Mouse (Mus musculus) embryonic facial prominence, embryonic 12.5 days (tissue): ENCODE data around the gene Ei24. TPM values are rescaled to one million over a fixed set of nuclear protein-coding genes. Genes with fewer than 3 reads are reported as not detected.

Source experiments
- ATAC-seq: fragments of 200-750 bp; cut with Nextera tagmentation; 2 replicates; pipeline ENCODE4 v1.8.0; 2017; ENCODE audit not compliant: insufficient number of reproducible peaks, insufficient read depth, low FRiP score, low TSS enrichment
- H3K27ac ChIP-seq: fragments of 300-500 bp; sonication (generic); 2 replicates; pipeline ENCODE4 v1.5.1; 2016; ENCODE audit warnings: mild to moderate bottlenecking
- H3K27me3 ChIP-seq: fragments of 300-500 bp; sonication (generic); 2 replicates; pipeline ENCODE4 v1.6.1; 2016; ENCODE audit warnings: mild to moderate bottlenecking, moderate library complexity
- H3K36me3 ChIP-seq: fragments of 300-500 bp; sonication (generic); 2 replicates; pipeline ENCODE4 v1.6.1; 2016; ENCODE audit warnings: mild to moderate bottlenecking
- H3K4me1 ChIP-seq: fragments of 300-500 bp; sonication (generic); 2 replicates; pipeline ENCODE4 v1.6.1; 2016
- H3K4me2 ChIP-seq: fragments of 300-500 bp; sonication (generic); replicated peaks from 2 replicates; pipeline ENCODE4 v1.6.1; 2016; ENCODE audit warnings: mild to moderate bottlenecking, moderate library complexity
- H3K4me3 ChIP-seq: fragments of 300-500 bp; sonication (generic); 2 replicates; pipeline ENCODE4 v1.5.1; 2016; ENCODE audit warnings: mild to moderate bottlenecking
- H3K9ac ChIP-seq: fragments of 300-500 bp; sonication (generic); 2 replicates; pipeline ENCODE4 v1.6.1; 2016; ENCODE audit warnings: mild to moderate bottlenecking, moderate library complexity
- H3K9me3 ChIP-seq: fragments of 300-500 bp; sonication (generic); 2 replicates; pipeline ENCODE4 v1.6.1; 2016; ENCODE audit warnings: mild to moderate bottlenecking, moderate library complexity
- whole genome bisulfite sequencing: fragments of 180-500 bp; shearing (Covaris S2); methylation state at CpG from one replicate; pipeline ENCODE4 v1.1.7; 2016; 5-methylcytosine and 5-hydroxymethylcytosine counted together
- polyA plus RNA-seq: library from polyadenylated mRNA; unstranded; fragments of >200 nt; fragmentation: Nextera tagmentation; extraction: Ambion mirVana; gene quantifications from 2 replicates; pipeline ENCODE4 v1.2.1, GENCODE M21; 2016

The Ei24 gene
- polyA plus RNA-seq, 1 experiment from 2014 or later, result 121 TPM

- no peak for ATAC-seq
- no peak overlapping the region for H3K9ac ChIP-seq
- no peaks in the 10 kb centered on the region for H3K36me3 ChIP-seq
- 47% methylated on average over 4 of the region's 4 CpGs for WGBS
- H3K4me1 ChIP-seq, result peaks cover 10% of the 10 kb centered on the region; the same call in 1 of the 2 replicates
- H3K27me3 ChIP-seq, result no peaks in the 10 kb centered on the region
- H3K9me3 ChIP-seq, result no peaks in the 10 kb centered on the region
- H3K27ac ChIP-seq, result no peak overlapping the region
- no peak overlapping the region for H3K4me2 ChIP-seq
- H3K4me3 ChIP-seq, result no peak overlapping the region
Observed at GRCm38 (mm10) chr9:36818905-36819304, 21.7 kb upstream of the Ei24 start.

- ATAC-seq, result no peak
- H3K27me3 ChIP-seq, result no peaks in the 10 kb centered on the region
- no peak overlapping the region for H3K4me2 ChIP-seq
- H3K4me3 ChIP-seq, result no peak overlapping the region
- 78% methylated on average over 2 of the region's 3 CpGs for WGBS
- H3K9me3 ChIP-seq, result no peaks in the 10 kb centered on the region
- no peak overlapping the region for H3K27ac ChIP-seq
- no peaks in the 10 kb centered on the region for H3K36me3 ChIP-seq
- H3K4me1 ChIP-seq, result no peaks in the 10 kb centered on the region
- H3K9ac ChIP-seq, result no peak overlapping the region
Observed at GRCm38 (mm10) chr9:36814486-36814885, 17.3 kb upstream of the Ei24 start.

GRCm38 (mm10) chr9:36808126-36808785 lies 11.1 kb upstream of the Ei24 start:
- 83% methylated on average over 5 of the region's 5 CpGs for WGBS
- no peaks in the 10 kb centered on the region for H3K9me3 ChIP-seq
- no peak overlapping the region for H3K4me2 ChIP-seq
- no peak overlapping the region for H3K9ac ChIP-seq
- H3K36me3 ChIP-seq, result no peaks in the 10 kb centered on the region
- no peak for ATAC-seq
- H3K27ac ChIP-seq, result no peak overlapping the region
- no peaks in the 10 kb centered on the region for H3K4me1 ChIP-seq
- H3K4me3 ChIP-seq, result no peak overlapping the region
- H3K27me3 ChIP-seq, result no peaks in the 10 kb centered on the region

GRCm38 (mm10) chr9:36805256-36805975 lies 8.2 kb upstream of the Ei24 start:
- Histone ChIP-seq H3K9me3 (no peaks in the 10 kb centered on the region), H3K4me1 (no peaks in the 10 kb centered on the region), H3K4me3 (no peak overlapping the region), H3K36me3 (no peaks in the 10 kb centered on the region), H3K27me3 (no peaks in the 10 kb centered on the region), H3K9ac (no peak overlapping the region), H3K27ac (no peak overlapping the region), H3K4me2 (no peak overlapping the region)
- 78% methylated on average over 3 of the region's 3 CpGs for WGBS
- no peak for ATAC-seq

GRCm38 (mm10) chr9:36803926-36804325 lies 6.7 kb upstream of the Ei24 start:
- H3K4me1 ChIP-seq, result no peaks in the 10 kb centered on the region
- no peaks in the 10 kb centered on the region for H3K36me3 ChIP-seq
- no peak overlapping the region for H3K9ac ChIP-seq
- H3K4me2 ChIP-seq, result no peak overlapping the region
- WGBS, result 82% methylated on average over 3 of the region's 3 CpGs
- H3K27ac ChIP-seq, result no peak overlapping the region
- no peak for ATAC-seq
- H3K4me3 ChIP-seq, result no peak overlapping the region
- no peaks in the 10 kb centered on the region for H3K27me3 ChIP-seq
- no peaks in the 10 kb centered on the region for H3K9me3 ChIP-seq

GRCm38 (mm10) chr9:36803386-36803785 lies 6.2 kb upstream of the Ei24 start:
- WGBS, result 78% methylated on average over 6 of the region's 6 CpGs
- Histone ChIP-seq H3K4me3 (no peak overlapping the region), H3K4me2 (no peak overlapping the region), H3K27me3 (no peaks in the 10 kb centered on the region), H3K4me1 (no peaks in the 10 kb centered on the region), H3K36me3 (no peaks in the 10 kb centered on the region), H3K27ac (no peak overlapping the region), H3K9ac (no peak overlapping the region), H3K9me3 (no peaks in the 10 kb centered on the region)
- no peak for ATAC-seq

GRCm38 (mm10) chr9:36802951-36803350 lies 5.8 kb upstream of the Ei24 start:
- Histone ChIP-seq H3K9ac (no peak overlapping the region), H3K27ac (no peak overlapping the region), H3K4me3 (no peak overlapping the region), H3K36me3 (no peaks in the 10 kb centered on the region), H3K4me1 (no peaks in the 10 kb centered on the region), H3K27me3 (no peaks in the 10 kb centered on the region), H3K4me2 (no peak overlapping the region), H3K9me3 (no peaks in the 10 kb centered on the region)
- ATAC-seq, result no peak
- 87% methylated on average over 3 of the region's 3 CpGs for WGBS

- ATAC-seq, result no peak
- H3K9me3 ChIP-seq, result no peaks in the 10 kb centered on the region
- H3K27me3 ChIP-seq, result no peaks in the 10 kb centered on the region
- WGBS, result 82% methylated on average over 2 of the region's 2 CpGs
- no peaks in the 10 kb centered on the region for H3K36me3 ChIP-seq
- no peak overlapping the region for H3K4me3 ChIP-seq
- H3K27ac ChIP-seq, result no peak overlapping the region
- H3K4me2 ChIP-seq, result no peak overlapping the region
- no peak overlapping the region for H3K9ac ChIP-seq
- H3K4me1 ChIP-seq, result no peaks in the 10 kb centered on the region
Observed at GRCm38 (mm10) chr9:36801961-36802360, 4.8 kb upstream of the Ei24 start.

- H3K9ac ChIP-seq, result peak overlapping the region; percentile 97
- H3K36me3 ChIP-seq, result peaks cover 14% of the 10 kb centered on the region
- peak overlapping the region; percentile 89 for H3K4me3 ChIP-seq
- H3K9me3 ChIP-seq, result no peaks in the 10 kb centered on the region
- H3K4me1 ChIP-seq, result peaks cover 7% of the 10 kb centered on the region; the same call in 1 of the 2 replicates
- H3K27me3 ChIP-seq, result no peaks in the 10 kb centered on the region
- H3K4me2 ChIP-seq, result peak overlapping the region; percentile 79
- 16% methylated on average over 5 of the region's 5 CpGs for WGBS
- no peak overlapping the region; the same call in 1 of the 2 replicates for H3K27ac ChIP-seq
- no peak for ATAC-seq
Observed at GRCm38 (mm10) chr9:36796224-36796623, 969 bp downstream of the Ei24 start.

GRCm38 (mm10) chr9:36795556-36795955 lies 1.6 kb downstream of the Ei24 start:
- Histone ChIP-seq H3K36me3 (peaks cover 21% of the 10 kb centered on the region), H3K4me1 (peaks cover 7% of the 10 kb centered on the region; the same call in 1 of the 2 replicates), H3K27me3 (no peaks in the 10 kb centered on the region), H3K27ac (no peak overlapping the region), H3K4me3 (no peak overlapping the region), H3K4me2 (peak overlapping the region; percentile 79), H3K9me3 (no peaks in the 10 kb centered on the region), H3K9ac (no peak overlapping the region)
- ATAC-seq, result no peak
- 79% methylated on average over 1 of the region's 1 CpGs for WGBS

- Histone ChIP-seq H3K36me3 (peaks cover 27% of the 10 kb centered on the region), H3K4me2 (no peak overlapping the region), H3K9me3 (no peaks in the 10 kb centered on the region), H3K9ac (no peak overlapping the region), H3K4me1 (peaks cover 7% of the 10 kb centered on the region; the same call in 1 of the 2 replicates), H3K27ac (no peak overlapping the region), H3K4me3 (no peak overlapping the region), H3K27me3 (no peaks in the 10 kb centered on the region)
- no peak for ATAC-seq
- 87% methylated on average over 2 of the region's 2 CpGs for WGBS
Observed at GRCm38 (mm10) chr9:36794487-36794886, 2.7 kb downstream of the Ei24 start.

GRCm38 (mm10) chr9:36792191-36792590 lies 5.0 kb downstream of the Ei24 start:
- Histone ChIP-seq H3K27me3 (no peaks in the 10 kb centered on the region), H3K9ac (no peak overlapping the region), H3K4me1 (peaks cover 7% of the 10 kb centered on the region; the same call in 1 of the 2 replicates), H3K27ac (no peak overlapping the region), H3K4me2 (no peak overlapping the region), H3K4me3 (no peak overlapping the region), H3K36me3 (peaks cover 48% of the 10 kb centered on the region), H3K9me3 (no peaks in the 10 kb centered on the region)
- ATAC-seq, result no peak
- WGBS, result 82% methylated on average over 3 of the region's 3 CpGs
